Mouse (Mus musculus) heart, postnatal 25 days (tissue): Measurements from ENCODE around the gene Six5. TPM values are rescaled to one million over a fixed set of nuclear protein-coding genes. Genes with fewer than 3 reads are reported as not detected.

ENCODE experiments used
- DNase-seq: peaks from one replicate; pipeline ENCODE4 v3.0.0; 2022; ENCODE audit warnings: low spot score
- intact Hi-C: fragments of 180-260 bp; cut with DNase I; formaldehyde crosslinking; loops from one replicate; pipeline ENCODE4 v1.15.1; 2025
- total RNA-seq, 2 experiments: library from RNA; stranded (reverse); gene quantifications; 2 replicates each; pipeline ENCODE4 v1.2.3; 2021

The Six5 gene
- total RNA-seq, 2 experiments from 2014 or later, result 8.6 to 9.8 TPM

DNA sequence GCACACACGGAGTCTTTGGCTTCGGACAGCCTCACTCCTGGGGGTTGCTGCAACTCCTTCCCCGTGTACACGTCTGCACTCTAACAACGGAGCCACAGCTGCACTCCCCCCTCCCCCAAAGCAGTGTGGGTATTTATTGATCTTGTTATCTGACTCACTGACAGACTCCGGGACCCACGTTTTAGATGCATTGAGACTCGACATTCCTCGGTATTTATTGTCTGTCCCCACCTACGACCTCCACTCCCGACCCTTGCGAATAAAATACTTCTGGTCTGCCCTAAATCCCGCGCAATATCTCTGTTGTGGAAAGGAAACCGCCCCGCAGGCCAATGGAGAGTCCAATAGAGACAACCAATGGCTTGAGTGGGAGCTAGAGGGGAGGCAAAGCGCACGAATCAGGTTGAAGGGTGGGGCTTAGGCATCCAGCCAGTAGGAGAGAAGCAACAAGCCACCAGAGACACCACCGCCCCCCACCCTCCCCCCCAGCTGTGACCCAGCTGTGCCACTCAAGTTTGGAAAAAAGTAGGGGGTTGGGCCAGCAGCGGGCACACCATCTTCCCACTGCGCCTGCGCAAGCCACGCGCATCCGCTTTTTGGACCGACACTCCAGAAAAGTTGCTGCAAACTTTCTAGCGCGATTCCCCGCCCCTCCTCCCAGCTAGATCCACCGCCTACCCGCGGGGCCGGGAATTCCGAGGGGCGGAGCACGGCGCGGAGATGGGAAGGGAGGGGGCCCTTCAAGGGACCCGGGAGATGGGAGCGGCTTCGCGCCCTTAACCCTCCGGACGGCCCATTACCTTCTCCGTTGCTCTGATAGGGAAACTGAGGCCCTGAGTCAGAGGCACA is 633 bp upstream of the Six5 start:
- intact Hi-C loops, result loop anchor here (1.0 kb wide), 1 partner anchor 24 kb away; no protein-coding TSS in a partner anchor
- peak; percentile 96 for DNase-seq

GRCm38 (mm10) chr7:19094826-19095750 is 694 bp downstream of the Six5 start:
- no peak for DNase-seq

GRCm38 (mm10) chr7:19095751-19096110 is 1.3 kb downstream of the Six5 start:
- intact Hi-C loops, result no loop called here
- no peak for DNase-seq

More at GRCm38 (mm10) chr7:19094826-19095750, 694 bp downstream of the Six5 start:
- intact Hi-C loops, result no loop called here

- intact Hi-C loops, result no loop called here
- DNase-seq, result no peak
These were observed 2.1 kb downstream of the Six5 start for GRCm38 (mm10) chr7:19096421-19096976.

DNA sequence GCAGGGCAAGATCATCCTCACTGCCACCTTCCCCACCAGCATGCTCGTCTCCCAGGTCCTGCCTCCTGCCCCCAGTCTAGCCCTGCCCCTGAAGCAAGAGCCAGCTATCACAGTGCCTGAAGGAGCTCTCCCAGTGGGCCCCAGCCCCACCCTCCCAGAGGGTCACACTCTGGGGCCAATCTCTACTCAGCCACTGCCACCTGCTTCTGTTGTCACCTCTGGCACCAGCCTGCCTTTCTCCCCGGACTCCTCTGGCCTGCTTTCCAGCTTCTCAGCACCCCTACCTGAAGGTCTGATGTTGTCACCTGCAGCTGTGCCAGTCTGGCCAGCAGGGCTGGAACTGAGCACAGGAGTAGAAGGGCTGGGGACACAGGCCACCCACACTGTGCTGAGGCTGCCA is 2.8 kb downstream of the Six5 start:
- intact Hi-C loops, result no loop called here
- no peak for DNase-seq

- intact Hi-C loops, result no loop called here
- DNase-seq, result no peak
These were observed 3.5 kb downstream of the Six5 start for GRCm38 (mm10) chr7:19097863-19098262.

GRCm38 (mm10) chr7:19098811-19099210 is 4.4 kb downstream of the Six5 start:
- intact Hi-C loops, result no loop called here
- DNase-seq, result no peak

DNA sequence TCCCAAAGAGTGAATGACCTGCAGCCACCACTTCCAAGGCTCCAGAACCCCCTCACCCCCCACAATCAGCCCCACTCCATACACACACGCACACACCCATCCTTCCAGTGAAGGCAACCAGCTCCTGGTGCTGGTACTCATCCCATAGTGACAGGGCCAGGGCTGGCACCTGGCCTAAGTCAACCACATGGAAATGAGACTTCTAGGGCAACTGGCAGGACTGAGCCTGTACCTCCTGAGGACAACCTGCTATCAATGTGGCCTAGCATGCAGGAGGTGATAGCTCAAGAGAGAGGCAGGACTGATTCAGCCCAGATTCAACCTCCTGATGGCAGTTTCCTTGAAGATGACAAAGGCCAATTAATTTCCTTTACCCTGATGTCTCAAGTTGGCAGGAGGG is 5.9 kb downstream of the Six5 start:
- DNase-seq, result no peak
- intact Hi-C loops, result no loop called here

GRCm38 (mm10) chr7:19103741-19104140 is 9.3 kb downstream of the Six5 start:
- intact Hi-C loops, result no loop called here
- DNase-seq, result no peak

GRCm38 (mm10) chr7:19104486-19104885 is 10.1 kb downstream of the Six5 start:
- intact Hi-C loops, result no loop called here
- no peak for DNase-seq

DNA sequence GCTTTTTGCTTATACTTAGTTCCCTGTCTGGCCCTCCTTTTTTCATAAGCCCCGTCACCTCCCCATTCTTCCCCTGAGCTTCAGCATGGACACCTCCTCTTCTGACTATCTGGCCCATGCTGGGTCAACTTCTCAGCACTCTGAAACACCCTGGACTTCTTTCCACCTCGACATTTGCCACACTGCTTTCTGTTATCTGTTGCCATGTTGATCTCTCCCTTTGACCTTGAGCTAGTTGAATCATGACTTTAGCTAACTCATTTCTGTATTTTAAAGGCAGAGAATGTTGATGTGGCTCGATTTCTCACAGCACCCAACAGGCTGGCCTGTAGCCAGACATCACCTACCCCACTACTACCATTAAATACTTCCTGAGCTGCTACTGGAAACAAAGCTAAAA is 13.0 kb downstream of the Six5 start:
- intact Hi-C loops, result no loop called here

GRCm38 (mm10) chr7:19109565-19109964 is 15.2 kb downstream of the Six5 start:
- intact Hi-C loops, result no loop called here
- DNase-seq, result no peak

More for the DNA sequence above, 13.0 kb downstream of the Six5 start:
- DNase-seq, result no peak

- DNase-seq, result no peak
- intact Hi-C loops, result loop anchor here (2.0 kb wide), 1 partner anchor 47 kb away; no protein-coding TSS in a partner anchor
These were observed 23.8 kb downstream of the Six5 start, which contains the start of gene Gm4969 for GRCm38 (mm10) chr7:19118028-19118771. Gene Gm4969 (minus strand): TSS chr7:19118368.

DNA sequence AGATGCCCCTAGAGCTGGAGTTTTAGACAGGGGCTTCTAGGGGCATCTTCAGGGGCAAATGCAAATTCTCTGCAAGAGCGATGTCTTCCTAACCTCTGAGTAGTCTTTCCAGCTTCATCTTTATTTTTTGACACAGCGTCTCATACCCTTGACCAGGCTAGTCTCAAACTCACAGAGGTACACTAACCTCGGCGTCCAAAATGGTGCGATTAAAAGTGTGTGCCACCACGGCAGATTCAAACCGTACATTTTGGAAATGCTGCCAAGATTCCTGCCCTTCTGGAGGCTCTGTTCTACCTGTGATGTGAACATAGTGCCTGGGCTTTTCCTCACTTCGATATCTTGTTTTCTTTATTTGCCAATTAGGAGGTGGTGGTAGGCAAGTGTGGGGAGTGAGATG is 24.7 kb downstream of the Six5 start:
- DNase-seq, result no peak
- intact Hi-C loops, result loop anchor here (2.0 kb wide), 1 partner anchor 48 kb away; no protein-coding TSS in a partner anchor

GRCm38 (mm10) chr7:19119631-19120429 is 25.4 kb downstream of the Six5 start, which contains the start of gene Fbxo46:
Gene Fbxo46 (plus strand): TSS chr7:19119859.
- intact Hi-C loops, result loop anchor here (2.0 kb wide), 2 partner anchors 49 to 99 kb away; no protein-coding TSS in a partner anchor
- DNase-seq, result peak; percentile 92

- no peak for DNase-seq
- intact Hi-C loops, result loop anchor here (2.0 kb wide), 1 partner anchor 101 kb away; no protein-coding TSS in a partner anchor
These were observed 27.3 kb downstream of the Six5 start for GRCm38 (mm10) chr7:19121686-19122085.

DNA sequence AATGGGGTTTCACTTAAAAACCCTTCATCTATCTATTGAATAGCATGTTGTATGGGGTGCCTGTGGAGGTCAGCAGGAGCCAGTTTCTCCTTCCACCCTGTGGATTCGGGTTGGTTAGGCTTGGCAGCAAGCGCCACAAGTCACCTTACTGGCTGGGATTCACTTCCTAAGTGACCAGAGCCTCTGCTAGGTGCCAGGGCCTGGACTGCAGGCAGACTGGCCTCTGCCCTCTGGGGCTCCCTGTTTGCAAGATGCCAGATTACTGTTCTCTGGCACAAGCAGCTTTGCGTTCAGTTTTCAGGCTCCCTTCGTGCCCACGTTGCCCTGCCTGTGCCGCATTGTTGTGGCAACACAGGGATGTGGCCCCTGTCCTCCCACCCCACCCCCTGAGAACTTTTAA is 30.3 kb downstream of the Six5 start:
- intact Hi-C loops, result no loop called here
- no peak for DNase-seq

- intact Hi-C loops, result no loop called here
- no peak for DNase-seq
These were observed 33.4 kb downstream of the Six5 start for GRCm38 (mm10) chr7:19127744-19128143.

GRCm38 (mm10) chr7:19129396-19129795 is 35.0 kb downstream of the Six5 start:
- intact Hi-C loops, result no loop called here
- no peak for DNase-seq
